Mouse (Mus musculus): ENCODE data around the gene Tuba1b. TPM values are rescaled to one million over a fixed set of nuclear protein-coding genes. Genes with fewer than 3 reads are reported as not detected.

The Tuba1b gene
- total RNA-seq, 2 experiments from 2014 or later = 193 to 255 TPM

GRCm38 (mm10) chr15:98893036-98893435 is 41.3 kb downstream of the Tuba1b start:
- no peak for DNase-seq (ENCODE audit: low spot score in 2 of 2)

- no peak for DNase-seq (ENCODE audit: low spot score in 2 of 2)
These were observed 42.3 kb downstream of the Tuba1b start for GRCm38 (mm10) chr15:98891907-98892606.

GRCm38 (mm10) chr15:98891198-98891742 is 43.1 kb downstream of the Tuba1b start:
- DNase-seq (ENCODE audit: low spot score in 2 of 2) = no peak

GRCm38 (mm10) chr15:98887526-98887925 is 46.8 kb downstream of the Tuba1b start:
- DNase-seq (ENCODE audit: low spot score in 2 of 2) = no peak

- no peak for DNase-seq (ENCODE audit: low spot score in 2 of 2)
These were observed 47.5 kb downstream of the Tuba1b start for GRCm38 (mm10) chr15:98886667-98887387.

- DNase-seq (ENCODE audit: low spot score in 2 of 2) = no peak
These were observed 50.3 kb downstream of the Tuba1b start for GRCm38 (mm10) chr15:98884106-98884505.

GRCm38 (mm10) chr15:98883661-98884060 is 50.7 kb downstream of the Tuba1b start:
- DNase-seq (ENCODE audit: low spot score in 2 of 2) = no peak

- DNase-seq (ENCODE audit: low spot score in 2 of 2) = no peak
These were observed 52.7 kb downstream of the Tuba1b start for GRCm38 (mm10) chr15:98881656-98882008.

Other genes starting within 250 kb of the Tuba1b start
- under 1 TPM; 0.43 to 0.45 TPM for gene Ccdc65, start 226.4 kb downstream of the Tuba1b start, total RNA-seq (2021)
- 1 to 10 TPM; 4.7 to 6.7 TPM for gene Fkbp11, start 206.4 kb downstream of the Tuba1b start, total RNA-seq (2021)
- gene Arf3, start 171.4 kb downstream of the Tuba1b start, total RNA-seq (2021) = 100 to 1,000 TPM; 104 to 145 TPM
- 1 to 10 TPM in 1 of 2 experiments, under 1 TPM in 1; 0.36 to 3.1 TPM for gene Wnt10b, start 156.4 kb downstream of the Tuba1b start, total RNA-seq (2021)
- not detected for gene Wnt1, start 144.7 kb downstream of the Tuba1b start, total RNA-seq (2021)
- gene Ddn, start 125.1 kb downstream of the Tuba1b start, total RNA-seq (2021) = not detected
- gene Prkag1, start 103.0 kb downstream of the Tuba1b start, total RNA-seq (2021) = 10 to 100 TPM; 64.0 to 71.5 TPM
- 10 to 100 TPM; 54.6 to 59.5 TPM for gene Kmt2d, start 63.4 kb downstream of the Tuba1b start, total RNA-seq (2021)
- gene Rhebl1, start 40.0 kb downstream of the Tuba1b start, total RNA-seq (2021) = 1 to 10 TPM; 1.2 to 2.5 TPM
- gene Dhh, start 36.0 kb downstream of the Tuba1b start, total RNA-seq (2021) = 1 to 10 TPM in 1 of 2 experiments, under 1 TPM in 1; 0.86 to 2.1 TPM
- gene Lmbr1l, start 16.3 kb downstream of the Tuba1b start, total RNA-seq (2021) = 10 to 100 TPM; 12.1 to 14.0 TPM
- gene Gm49450, start 19.0 kb upstream of the Tuba1b start, total RNA-seq (2021) = not detected
- 100 to 1,000 TPM in 1 of 2 experiments, 10 to 100 TPM in 1; 74.3 to 169 TPM for gene Tuba1a, start 19.1 kb upstream of the Tuba1b start, total RNA-seq (2021)
- gene Tuba1c, start 95.3 kb upstream of the Tuba1b start, total RNA-seq (2021) = 100 to 1,000 TPM; 235 to 284 TPM
- under 1 TPM; 0.51 to 0.56 TPM for gene Prph, start 120.6 kb upstream of the Tuba1b start, total RNA-seq (2021)
- not detected for gene Troap, start 140.0 kb upstream of the Tuba1b start, total RNA-seq (2021)
- not detected for gene C1ql4, start 153.3 kb upstream of the Tuba1b start, total RNA-seq (2021)
- gene Dnajc22, start 158.6 kb upstream of the Tuba1b start, total RNA-seq (2021) = 1 to 10 TPM; 2.5 to 8.4 TPM
- 10 to 100 TPM; 10.4 to 10.6 TPM for gene Spats2, start 191.4 kb upstream of the Tuba1b start, total RNA-seq (2021)

Data from adrenal gland, adult 18-20 months (tissue).